In genomic region chr5:43970532-43970931, GRCm38 (mm10) we compare ENCODE assay signal across 27 mouse cellular contexts. TPM values are rescaled to one million over a fixed set of nuclear protein-coding genes. Genes with fewer than 3 reads are reported as not detected.
DNase-seq lines count a peak whose midpoint lies in the region; ATAC-seq and TF ChIP-seq lines count a peak whose summit lies in the region.
"Had no signal": no experiment of that assay in that cellular context is flagged by ENCODE, and none has a peak within 500 bp of the region (broad histone marks: within the 10 kb centered on the region; RNA-seq: fewer than 3 reads in every experiment).

No protein-coding gene starts in this region.

- no peaks in the 10 kb centered on the region for H3K9me3 ChIP-seq in liver, postnatal 0 days (ENCODE audit: low read length)
- H3K9me3 ChIP-seq in intestine, postnatal 0 days (ENCODE audit: control insufficient read depth): no peaks in the 10 kb centered on the region
- no peaks in the 10 kb centered on the region for H3K9me3 ChIP-seq in hindbrain, embryonic 13.5 days
- H3K9me3 ChIP-seq: embryonic facial prominence, embryonic 10.5 days; embryonic facial prominence, embryonic 12.5 days; forebrain, embryonic 13.5 days; G1E had no signal

- no peak for TF ChIP-seq POLR2A in liver, adult 2 months (IDR thresholded peaks at IDR 0.05; ENCODE audit: extremely low read depth, insufficient read depth, low read length)

- peak; percentile 21 for DNase-seq in heart, adult 11 months
- DNase-seq in heart, adult 18-20 months: no peak
- DNase-seq in liver, adult 2 months (ENCODE audit: extremely low read depth, low read depth, low spot score): peak; percentile 49
- DNase-seq in liver, postnatal 0 days: no peak
- DNase-seq in ovary, adult 18-20 months (ENCODE audit: low spot score): no peak
- DNase-seq: adrenal gland, adult 8-10 months; adrenal gland, postnatal 14 days; adrenal gland, postnatal 36 days; B cell, adult 2 months; cerebellum, adult 11-12 months; cerebellum, adult 2 months; cerebellum, adult 9-10 months; cerebellum, postnatal 10 days; cerebellum, postnatal 25 days had no signal

- peaks cover 9% of the 10 kb centered on the region for H3K4me1 ChIP-seq in liver, adult 2 months (ENCODE audit: control insufficient read depth, insufficient read depth, low read length)
- peaks cover 6% of the 10 kb centered on the region; the same call in 1 of the 2 replicates for H3K4me1 ChIP-seq in liver, postnatal 0 days (ENCODE audit: insufficient read depth)
- H3K4me1 ChIP-seq in intestine, postnatal 0 days (replicated peaks; ENCODE audit: control insufficient read depth, insufficient read depth, low read length): peaks cover 5% of the 10 kb centered on the region
- H3K4me1 ChIP-seq in hindbrain, embryonic 13.5 days (replicated peaks): no peaks in the 10 kb centered on the region
- H3K4me1 ChIP-seq: embryonic facial prominence, embryonic 10.5 days; embryonic facial prominence, embryonic 12.5 days; forebrain, embryonic 13.5 days had no signal

- no peaks in the 10 kb centered on the region for H3K36me3 ChIP-seq in liver, adult 2 months (ENCODE audit: control insufficient read depth, insufficient read depth, low read length)
- H3K36me3 ChIP-seq in liver, postnatal 0 days (replicated peaks; ENCODE audit: insufficient read depth, low read length): no peaks in the 10 kb centered on the region
- no peaks in the 10 kb centered on the region for H3K36me3 ChIP-seq in intestine, postnatal 0 days (ENCODE audit: control insufficient read depth, insufficient read depth)
- no peaks in the 10 kb centered on the region for H3K36me3 ChIP-seq in hindbrain, embryonic 13.5 days
- H3K36me3 ChIP-seq: embryonic facial prominence, embryonic 10.5 days; embryonic facial prominence, embryonic 12.5 days; G1E had no signal

- no peak overlapping the region for H3K4me2 ChIP-seq in liver, postnatal 0 days (ENCODE audit: low read depth, low read length)
- 0 out of 2 replicates have a peak overlapping the region, but pooled peaks have one; percentile 25 for H3K4me2 ChIP-seq in intestine, postnatal 0 days (replicated peaks; ENCODE audit: low read depth)
- no peak overlapping the region for H3K4me2 ChIP-seq in hindbrain, embryonic 13.5 days
- H3K4me2 ChIP-seq: embryonic facial prominence, embryonic 12.5 days; forebrain, embryonic 13.5 days had no signal

- no peaks in the 10 kb centered on the region for H3K27me3 ChIP-seq in liver, adult 2 months (ENCODE audit: control insufficient read depth, insufficient read depth, low read length)
- no peaks in the 10 kb centered on the region for H3K27me3 ChIP-seq in liver, postnatal 0 days (ENCODE audit: insufficient read depth, low read length)
- H3K27me3 ChIP-seq in intestine, postnatal 0 days (replicated peaks; ENCODE audit: control insufficient read depth, insufficient read depth, low read length): no peaks in the 10 kb centered on the region
- no peaks in the 10 kb centered on the region for H3K27me3 ChIP-seq in hindbrain, embryonic 13.5 days
- H3K27me3 ChIP-seq: CH12.LX; embryonic facial prominence, embryonic 12.5 days; forebrain, embryonic 13.5 days; Patski had no signal

- no peak overlapping the region for H3K27ac ChIP-seq in liver, adult 2 months (replicated peaks; ENCODE audit: insufficient read depth, low read depth, low read length)
- H3K27ac ChIP-seq in liver, postnatal 0 days (ENCODE audit: low read depth): no peak overlapping the region
- H3K27ac ChIP-seq in intestine, postnatal 0 days (ENCODE audit: low read depth, low read length): no peak overlapping the region
- no peak overlapping the region for H3K27ac ChIP-seq in hindbrain, embryonic 13.5 days
- H3K27ac ChIP-seq: embryonic facial prominence, embryonic 10.5 days; embryonic facial prominence, embryonic 12.5 days; forebrain, embryonic 13.5 days had no signal

- H3K79me2 ChIP-seq in liver, adult 2 months (ENCODE audit: control insufficient read depth, insufficient read depth, low read length): no peaks in the 10 kb centered on the region

- no peak for ATAC-seq in liver, postnatal 0 days
- ATAC-seq in intestine, postnatal 0 days: no peak
- ATAC-seq in hindbrain, embryonic 13.5 days (ENCODE audit: low FRiP score): no peak
- ATAC-seq: activated CD4-positive, CD25-positive, alpha-beta regulatory T cell, adult 4 months; CD4-positive, CD25-positive, alpha-beta regulatory T cell, adult 4 months; forebrain, embryonic 13.5 days; Patski had no signal

- H3K9ac ChIP-seq in liver, adult 2 months (ENCODE audit: low read depth, low read length): no peak overlapping the region
- no peak overlapping the region for H3K9ac ChIP-seq in liver, postnatal 0 days (replicated peaks)
- H3K9ac ChIP-seq in intestine, postnatal 0 days (ENCODE audit: low read depth, low read length): no peak overlapping the region
- no peak overlapping the region for H3K9ac ChIP-seq in hindbrain, embryonic 13.5 days
- H3K9ac ChIP-seq: embryonic facial prominence, embryonic 12.5 days; forebrain, embryonic 13.5 days had no signal

- TF ChIP-seq EP300 in liver, postnatal 0 days (IDR thresholded peaks at IDR 0.05; ENCODE audit: low read depth): no peak

- 18% methylated on average over 2 of the region's 2 CpGs for WGBS in liver, adult 2 months
- WGBS in liver, postnatal 0 days (ENCODE audit: insufficient replicate concordance): 63% methylated on average over 2 of the region's 2 CpGs
- 37% methylated on average over 2 of the region's 2 CpGs for WGBS in intestine, postnatal 0 days
- 89% methylated on average over 2 of the region's 2 CpGs for WGBS in hindbrain, embryonic 13.5 days

- no peak for TF ChIP-seq CTCF in liver, adult 2 months (IDR thresholded peaks at IDR 0.05; ENCODE audit: low read depth, low read length)
- TF ChIP-seq CTCF in liver, postnatal 0 days (IDR thresholded peaks at IDR 0.05; ENCODE audit: low read depth): no peak
- no peak for TF ChIP-seq CTCF in intestine, postnatal 0 days (IDR thresholded peaks at IDR 0.05; ENCODE audit: low read depth)

- H3K4me3 ChIP-seq in liver, adult 2 months (ENCODE audit: insufficient read depth, low read depth, low read length): no peak overlapping the region
- no peak overlapping the region for H3K4me3 ChIP-seq in liver, postnatal 0 days (ENCODE audit: low read depth, low read length)
- H3K4me3 ChIP-seq in intestine, postnatal 0 days (ENCODE audit: low read depth, low read length): no peak overlapping the region
- H3K4me3 ChIP-seq in hindbrain, embryonic 13.5 days: no peak overlapping the region
- H3K4me3 ChIP-seq: embryonic facial prominence, embryonic 10.5 days; embryonic facial prominence, embryonic 12.5 days; forebrain, embryonic 13.5 days had no signal

RNA-seq across cellular contexts. Expression of gene Fgfbp1, which starts 11.0 kb away (rescaled TPM):
- under 1 TPM in 1 of 2 experiments, not detected in 1; 0.39 TPM for total RNA-seq in heart, adult 18-20 months (2021)
- not detected in 2 replicates for total RNA-seq in liver, adult 2 months (2014; rRNA removed)
- polyA plus RNA-seq in liver, adult 2 months (2012; rRNA removed): not detected in 2 replicates
- polyA plus RNA-seq in liver, postnatal 0 days (2015; fragmentation: Nextera tagmentation; extraction: Ambion mirVana): 1.1 and 1.9 TPM in 2 replicates
- 19.2 and 20.4 TPM in 2 replicates for polyA plus RNA-seq in intestine, postnatal 0 days (2015; fragmentation: Nextera tagmentation; extraction: Ambion mirVana)
- 2.5 and 2.8 TPM in 2 replicates for polyA plus RNA-seq in hindbrain, embryonic 13.5 days (2015; fragmentation: Nextera tagmentation; extraction: Ambion mirVana)
- total RNA-seq: adrenal gland, adult 18-20 months; adrenal gland, adult 8-10 months; adrenal gland, postnatal 14 days; adrenal gland, postnatal 36 days; CH12.LX had no signal
- polyA plus RNA-seq: activated CD4-positive, CD25-positive, alpha-beta regulatory T cell, adult 4 months; CD4-positive, CD25-positive, alpha-beta regulatory T cell, adult 4 months; G1E had no signal

RNA-seq across cellular contexts. Expression of gene Gm7879, which starts 57.6 kb away (rescaled TPM):
- 1 to 10 TPM; 4.6 to 7.9 TPM for total RNA-seq in heart, adult 18-20 months (2021)
- 0.28 TPM in 1 of 2 replicates, not detected in the other for total RNA-seq in liver, adult 2 months (2014; rRNA removed)
- polyA plus RNA-seq in liver, adult 2 months (2012; rRNA removed): not detected in 2 replicates
- 0.51 TPM in 1 of 2 replicates, not detected in the other for polyA plus RNA-seq in liver, postnatal 0 days (2015; fragmentation: Nextera tagmentation; extraction: Ambion mirVana)
- polyA plus RNA-seq in intestine, postnatal 0 days (2015; fragmentation: Nextera tagmentation; extraction: Ambion mirVana): 0.47 and 0.61 TPM in 2 replicates
- 0.31 and 0.77 TPM in 2 replicates for polyA plus RNA-seq in hindbrain, embryonic 13.5 days (2015; fragmentation: Nextera tagmentation; extraction: Ambion mirVana)
- polyA plus RNA-seq: CD4-positive, CD25-positive, alpha-beta regulatory T cell, adult 4 months; cerebellum, adult 2 months; embryonic facial prominence, embryonic 14.5 days; forebrain, embryonic 11.5 days; G1E had no signal

Comparison
In these comparisons a context has a peak if more than half of its experiments do, and no peak if none do; other contexts are left out.
1. DNase-seq: peak in heart, adult 11 months (single experiment) and liver, adult 2 months (single experiment); none in heart, adult 18-20 months (0 of 2), liver, postnatal 0 days (single experiment) and ovary, adult 18-20 months (single experiment).